Mouse (Mus musculus): ENCODE data around the gene Gm11639.

Gene Gm11639

DNA sequence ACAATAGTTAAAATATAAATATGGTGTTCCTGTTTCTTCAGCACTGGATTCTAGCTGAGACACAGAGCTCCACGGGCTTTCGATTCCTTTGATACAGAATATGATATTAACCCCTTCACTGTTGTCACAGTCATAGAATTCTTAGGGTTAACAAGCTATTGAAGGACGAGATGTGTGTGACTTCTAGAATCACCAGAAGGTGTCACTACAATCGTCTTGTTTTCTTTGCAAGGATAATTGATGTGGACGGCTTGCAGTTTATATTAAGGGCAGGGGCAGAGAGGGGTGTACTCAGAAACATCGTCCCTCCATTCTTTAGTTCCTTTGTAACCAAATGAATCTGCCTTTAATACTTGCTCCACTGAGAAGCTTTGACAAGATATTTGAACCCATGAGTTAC is 80.3 kb downstream of the Gm11639 start:
- TF ChIP-seq POU5F1 (IDR thresholded peaks at IDR 0.05; ENCODE audit: borderline replicate concordance, low read length) = no peak
- no peak for TF ChIP-seq NANOG (IDR thresholded peaks at IDR 0.05; ENCODE audit: borderline replicate concordance, low read length)
- TF ChIP-seq CTCF (conservative IDR thresholded peaks at IDR 0.05; ENCODE audit: low read length) = no peak
- H3K9me3 ChIP-seq (ENCODE audit: low read length) = no peaks in the 10 kb centered on the region

GRCm38 (mm10) chr11:104767068-104767467 is 81.6 kb downstream of the Gm11639 start:
- H3K4me1 ChIP-seq (replicated peaks; ENCODE audit: low read depth, low read length) = no peaks in the 10 kb centered on the region

More for the DNA sequence above, 80.3 kb downstream of the Gm11639 start:
- Histone ChIP-seq H3K4me1 (replicated peaks; ENCODE audit: low read depth, low read length) (no peaks in the 10 kb centered on the region), H3K36me3 (ENCODE audit: insufficient read depth, low read length) (no peaks in the 10 kb centered on the region), H3K4me3 (replicated peaks; ENCODE audit: low read length) (no peak overlapping the region), H3K27me3 (ENCODE audit: insufficient read depth, low read length) (no peaks in the 10 kb centered on the region)

GRCm38 (mm10) chr11:104768072-104768471 is 82.6 kb downstream of the Gm11639 start:
- Histone ChIP-seq H3K27me3 (ENCODE audit: insufficient read depth, low read length) (no peaks in the 10 kb centered on the region), H3K4me3 (replicated peaks; ENCODE audit: low read length) (no peak overlapping the region), H3K9me3 (ENCODE audit: low read length) (no peaks in the 10 kb centered on the region), H3K4me1 (replicated peaks; ENCODE audit: low read depth, low read length) (no peaks in the 10 kb centered on the region), H3K36me3 (ENCODE audit: insufficient read depth, low read length) (no peaks in the 10 kb centered on the region)
- TF ChIP-seq CTCF (conservative IDR thresholded peaks at IDR 0.05; ENCODE audit: low read length) = peak; percentile 91
- no peak for TF ChIP-seq POU5F1 (IDR thresholded peaks at IDR 0.05; ENCODE audit: borderline replicate concordance, low read length)
- no peak for TF ChIP-seq NANOG (IDR thresholded peaks at IDR 0.05; ENCODE audit: borderline replicate concordance, low read length)

More at GRCm38 (mm10) chr11:104767068-104767467, 81.6 kb downstream of the Gm11639 start:
- Histone ChIP-seq H3K27me3 (ENCODE audit: insufficient read depth, low read length) (no peaks in the 10 kb centered on the region), H3K9me3 (ENCODE audit: low read length) (no peaks in the 10 kb centered on the region), H3K4me3 (replicated peaks; ENCODE audit: low read length) (no peak overlapping the region), H3K36me3 (ENCODE audit: insufficient read depth, low read length) (no peaks in the 10 kb centered on the region)
- TF ChIP-seq POU5F1 (IDR thresholded peaks at IDR 0.05; ENCODE audit: borderline replicate concordance, low read length) = no peak
- no peak for TF ChIP-seq NANOG (IDR thresholded peaks at IDR 0.05; ENCODE audit: borderline replicate concordance, low read length)
- TF ChIP-seq CTCF (conservative IDR thresholded peaks at IDR 0.05; ENCODE audit: low read length) = no peak

- H3K4me3 ChIP-seq (replicated peaks; ENCODE audit: low read length) = no peak overlapping the region
- no peaks in the 10 kb centered on the region for H3K9me3 ChIP-seq (ENCODE audit: low read length)
- TF ChIP-seq POU5F1 (IDR thresholded peaks at IDR 0.05; ENCODE audit: borderline replicate concordance, low read length) (no peak), NANOG (IDR thresholded peaks at IDR 0.05; ENCODE audit: borderline replicate concordance, low read length) (no peak), CTCF (conservative IDR thresholded peaks at IDR 0.05; ENCODE audit: low read length) (no peak)
- no peaks in the 10 kb centered on the region for H3K27me3 ChIP-seq (ENCODE audit: insufficient read depth, low read length)
- no peaks in the 10 kb centered on the region for H3K4me1 ChIP-seq (replicated peaks; ENCODE audit: low read depth, low read length)
- no peaks in the 10 kb centered on the region for H3K36me3 ChIP-seq (ENCODE audit: insufficient read depth, low read length)
Measured at GRCm38 (mm10) chr11:104778796-104779195, 93.3 kb downstream of the Gm11639 start.

DNA sequence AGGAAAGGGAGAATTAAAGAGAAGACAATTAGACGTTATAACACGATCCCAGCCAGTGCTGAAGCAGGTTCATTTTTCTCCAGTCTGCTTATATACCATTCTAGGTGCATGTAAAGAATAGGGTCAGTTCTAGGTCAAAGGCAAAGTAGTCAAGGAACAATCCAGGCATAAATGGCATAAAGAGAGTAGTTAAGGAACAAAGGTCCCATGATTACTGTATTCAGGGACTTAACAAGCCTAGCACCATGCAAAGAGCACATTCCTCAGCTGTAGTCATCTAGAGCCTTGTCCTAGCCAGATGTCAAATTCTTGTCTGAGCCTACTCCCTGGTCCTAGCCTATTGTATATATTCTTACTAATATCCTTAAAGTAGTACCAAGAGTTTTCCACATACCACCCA is 259.2 kb downstream of the Gm11639 start:
- Histone ChIP-seq H3K9me3 (ENCODE audit: low read length) (peaks cover 4% of the 10 kb centered on the region; the same call in 1 of the 2 replicates), H3K4me3 (replicated peaks; ENCODE audit: low read length) (no peak overlapping the region), H3K27me3 (ENCODE audit: insufficient read depth, low read length) (no peaks in the 10 kb centered on the region), H3K4me1 (replicated peaks; ENCODE audit: low read depth, low read length) (peaks cover 12% of the 10 kb centered on the region; the same call in 1 of the 2 replicates), H3K36me3 (ENCODE audit: insufficient read depth, low read length) (no peaks in the 10 kb centered on the region)
- peak; percentile 100 for TF ChIP-seq NANOG (IDR thresholded peaks at IDR 0.05; ENCODE audit: borderline replicate concordance, low read length)
- no peak for TF ChIP-seq POU5F1 (IDR thresholded peaks at IDR 0.05; ENCODE audit: borderline replicate concordance, low read length)
- no peak for TF ChIP-seq CTCF (conservative IDR thresholded peaks at IDR 0.05; ENCODE audit: low read length)

GRCm38 (mm10) chr11:104952349-104952748 is 266.8 kb downstream of the Gm11639 start:
- TF ChIP-seq CTCF (conservative IDR thresholded peaks at IDR 0.05; ENCODE audit: low read length) (no peak), NANOG (IDR thresholded peaks at IDR 0.05; ENCODE audit: borderline replicate concordance, low read length) (no peak), POU5F1 (IDR thresholded peaks at IDR 0.05; ENCODE audit: borderline replicate concordance, low read length) (no peak)
- H3K9me3 ChIP-seq (ENCODE audit: low read length) = no peaks in the 10 kb centered on the region
- no peaks in the 10 kb centered on the region for H3K36me3 ChIP-seq (ENCODE audit: insufficient read depth, low read length)
- no peak overlapping the region for H3K4me3 ChIP-seq (replicated peaks; ENCODE audit: low read length)
- H3K27me3 ChIP-seq (ENCODE audit: insufficient read depth, low read length) = no peaks in the 10 kb centered on the region
- no peaks in the 10 kb centered on the region for H3K4me1 ChIP-seq (replicated peaks; ENCODE audit: low read depth, low read length)

DNA sequence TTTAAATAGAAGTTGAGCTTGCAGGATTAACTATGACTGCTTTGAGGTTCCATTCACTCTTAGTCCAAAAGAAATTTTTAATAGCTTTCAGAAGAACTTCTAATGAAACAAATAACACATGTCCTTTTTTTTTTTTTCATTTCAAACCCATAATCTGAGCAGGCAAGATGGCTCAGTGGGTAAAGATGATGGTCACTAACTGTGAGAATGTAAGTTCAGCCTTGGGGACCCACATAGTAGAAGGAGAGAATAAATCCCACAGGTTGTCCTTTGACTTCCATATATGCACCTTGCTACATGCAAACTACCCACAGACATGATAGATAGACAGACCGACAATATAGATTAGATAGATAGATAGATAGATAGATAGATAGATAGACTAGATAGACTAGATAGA is 282.4 kb downstream of the Gm11639 start:
- H3K27me3 ChIP-seq (ENCODE audit: insufficient read depth, low read length) = no peaks in the 10 kb centered on the region
- TF ChIP-seq POU5F1 (IDR thresholded peaks at IDR 0.05; ENCODE audit: borderline replicate concordance, low read length) (no peak), CTCF (conservative IDR thresholded peaks at IDR 0.05; ENCODE audit: low read length) (no peak), NANOG (IDR thresholded peaks at IDR 0.05; ENCODE audit: borderline replicate concordance, low read length) (no peak)
- H3K4me3 ChIP-seq (replicated peaks; ENCODE audit: low read length) = no peak overlapping the region
- peaks cover 28% of the 10 kb centered on the region for H3K4me1 ChIP-seq (replicated peaks; ENCODE audit: low read depth, low read length)
- H3K36me3 ChIP-seq (ENCODE audit: insufficient read depth, low read length) = no peaks in the 10 kb centered on the region
- no peaks in the 10 kb centered on the region for H3K9me3 ChIP-seq (ENCODE audit: low read length)

- TF ChIP-seq CTCF (conservative IDR thresholded peaks at IDR 0.05; ENCODE audit: low read length) = no peak
- TF ChIP-seq POU5F1 (IDR thresholded peaks at IDR 0.05; ENCODE audit: borderline replicate concordance, low read length) = no peak
- no peak for TF ChIP-seq NANOG (IDR thresholded peaks at IDR 0.05; ENCODE audit: borderline replicate concordance, low read length)
- Histone ChIP-seq H3K36me3 (ENCODE audit: insufficient read depth, low read length) (no peaks in the 10 kb centered on the region), H3K4me1 (replicated peaks; ENCODE audit: low read depth, low read length) (peaks cover 31% of the 10 kb centered on the region), H3K27me3 (ENCODE audit: insufficient read depth, low read length) (no peaks in the 10 kb centered on the region), H3K9me3 (ENCODE audit: low read length) (no peaks in the 10 kb centered on the region), H3K4me3 (replicated peaks; ENCODE audit: low read length) (no peak overlapping the region)
Measured at GRCm38 (mm10) chr11:104968388-104968787, 282.9 kb downstream of the Gm11639 start.

DNA sequence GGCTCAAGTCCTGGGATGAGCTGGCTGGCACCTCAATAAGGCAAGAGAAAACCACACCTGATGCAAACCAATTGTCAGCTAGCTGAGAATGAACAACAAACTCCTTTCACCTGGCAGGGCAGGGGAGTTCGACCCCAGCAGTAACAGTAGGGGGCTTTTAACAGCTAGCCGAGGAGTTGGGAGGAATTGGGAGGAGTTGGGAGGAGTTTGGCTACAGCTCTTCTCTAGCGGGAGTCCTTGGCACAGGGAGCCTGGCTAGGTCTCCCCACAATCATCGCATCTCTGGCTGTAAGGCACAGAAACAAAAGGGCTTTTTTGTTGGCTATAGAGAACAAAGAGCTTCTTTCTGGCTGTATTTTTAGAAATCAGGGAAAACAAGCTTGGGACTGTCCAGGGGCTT is 285.8 kb downstream of the Gm11639 start:
- H3K4me1 ChIP-seq (replicated peaks; ENCODE audit: low read depth, low read length) = peaks cover 42% of the 10 kb centered on the region
- H3K9me3 ChIP-seq (ENCODE audit: low read length) = 0 out of 2 replicates have a peak, but pooled peaks cover 3% of the 10 kb centered on the region
- H3K27me3 ChIP-seq (ENCODE audit: insufficient read depth, low read length) = no peaks in the 10 kb centered on the region
- H3K4me3 ChIP-seq (replicated peaks; ENCODE audit: low read length) = no peak overlapping the region
- no peaks in the 10 kb centered on the region for H3K36me3 ChIP-seq (ENCODE audit: insufficient read depth, low read length)
- no peak for TF ChIP-seq NANOG (IDR thresholded peaks at IDR 0.05; ENCODE audit: borderline replicate concordance, low read length)
- no peak for TF ChIP-seq CTCF (conservative IDR thresholded peaks at IDR 0.05; ENCODE audit: low read length)
- TF ChIP-seq POU5F1 (IDR thresholded peaks at IDR 0.05; ENCODE audit: borderline replicate concordance, low read length) = no peak
